Mouse (Mus musculus) ZHBTc4 (cell line): Measurements from ENCODE around the gene Slc22a14.

Source experiments
- DNase-seq: peaks from one replicate; pipeline ENCODE4 v3.0.0-alpha.2; 2011; ENCODE audit warnings: low read depth, low spot score

The Slc22a14 gene

DNA sequence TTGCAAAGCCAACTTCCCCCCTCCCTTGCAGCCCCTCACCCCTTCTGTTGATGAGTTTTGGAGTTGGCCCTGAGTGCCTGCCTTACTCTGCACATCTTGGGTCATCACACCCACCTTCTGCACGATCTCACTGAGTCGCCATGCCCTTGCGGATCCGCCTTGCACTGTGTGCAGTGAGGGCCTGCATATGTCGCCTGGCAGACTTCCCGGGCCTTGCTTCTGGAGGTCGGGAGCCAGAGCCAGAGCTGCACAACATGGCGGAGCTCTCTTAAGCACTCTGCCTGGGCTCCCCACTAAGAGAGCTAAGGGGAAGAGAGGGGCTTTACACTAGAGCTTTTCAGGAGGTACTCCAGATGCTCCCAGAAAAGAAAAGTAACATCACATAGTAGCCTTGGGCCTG is 220.7 kb downstream of the Slc22a14 start:
- no peak for DNase-seq

DNA sequence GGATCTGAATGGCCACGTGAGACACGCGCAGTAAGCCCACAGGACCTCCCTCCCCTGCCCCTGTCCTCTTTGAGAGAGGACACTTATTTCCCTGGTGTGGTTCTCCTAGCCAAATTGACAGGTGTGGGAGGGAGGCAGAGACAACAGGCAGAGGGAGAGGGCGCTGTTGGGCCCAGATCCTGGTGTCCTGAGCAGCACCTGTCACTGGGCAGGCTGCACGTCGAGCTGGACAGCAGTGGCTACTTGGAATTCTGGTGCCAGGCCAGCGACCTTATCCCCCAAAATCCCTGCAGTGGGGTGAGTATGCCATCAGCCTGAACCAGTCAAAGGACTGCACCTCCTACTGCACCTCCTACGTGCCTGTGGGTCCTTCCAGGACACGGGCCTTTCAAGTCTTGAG is 222.0 kb downstream of the Slc22a14 start:
- no peak for DNase-seq

DNA sequence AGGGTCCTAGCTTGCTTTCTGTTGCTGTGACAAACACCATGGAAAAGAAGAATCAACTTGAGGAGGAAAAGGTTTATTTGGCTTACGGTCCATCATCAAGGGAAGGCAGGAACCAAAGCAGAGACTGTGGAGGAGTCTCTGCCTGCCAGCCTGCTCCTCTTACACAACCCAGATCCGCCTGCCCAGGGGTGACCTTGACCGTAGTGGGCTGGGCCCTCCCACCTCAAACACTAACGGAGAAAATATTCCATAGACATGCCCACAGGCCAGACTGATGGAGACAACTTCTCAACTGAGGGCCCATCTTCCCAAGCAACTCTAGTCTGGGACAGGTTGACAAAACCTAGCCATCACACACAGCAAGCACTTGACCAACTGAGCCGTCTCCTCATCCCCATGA is 223.3 kb downstream of the Slc22a14 start:
- DNase-seq, result no peak

- DNase-seq, result no peak
These were observed 226.5 kb downstream of the Slc22a14 start for GRCm38 (mm10) chr9:119138836-119139235.

- DNase-seq, result no peak
These were observed 234.7 kb downstream of the Slc22a14 start for GRCm38 (mm10) chr9:119130692-119131091.

DNA sequence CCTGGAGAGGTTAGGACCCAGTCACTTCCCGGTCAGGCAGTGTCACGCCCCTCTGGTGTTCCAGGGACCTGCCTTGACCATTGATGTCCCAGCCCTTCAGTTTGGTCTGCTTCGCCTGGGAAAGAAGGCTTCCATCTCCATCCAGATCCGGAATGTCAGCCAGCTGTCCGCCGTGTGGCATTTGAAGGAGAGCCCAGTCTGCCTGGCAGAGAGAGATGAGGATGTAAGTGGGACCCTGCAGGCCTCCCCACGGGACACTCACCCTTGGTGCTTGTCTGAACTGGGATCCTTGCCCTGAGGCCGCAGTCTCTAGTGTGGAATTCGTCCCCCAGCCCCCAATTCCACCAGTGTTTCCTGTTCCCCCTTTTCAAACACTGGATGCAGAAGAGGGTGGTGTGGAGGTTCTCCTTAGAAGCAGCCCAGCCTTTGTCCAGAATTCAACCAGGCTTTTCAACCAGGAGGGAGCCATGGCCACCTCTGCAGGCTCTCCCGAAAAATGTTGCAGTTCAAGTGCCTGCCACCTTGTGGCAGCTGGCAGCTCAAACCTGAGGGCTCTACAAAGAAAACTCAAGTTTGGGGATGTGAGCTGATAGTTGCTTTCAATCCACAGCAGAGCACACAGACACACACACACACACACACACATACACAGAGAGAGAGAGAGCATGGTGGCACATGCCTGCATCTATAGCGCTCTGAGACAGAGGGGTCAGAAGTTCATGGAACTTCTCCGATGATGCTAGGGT is 236.7 kb downstream of the Slc22a14 start:
- DNase-seq, result no peak

- DNase-seq, result no peak
These were observed 242.6 kb downstream of the Slc22a14 start for GRCm38 (mm10) chr9:119122596-119123369.

DNA sequence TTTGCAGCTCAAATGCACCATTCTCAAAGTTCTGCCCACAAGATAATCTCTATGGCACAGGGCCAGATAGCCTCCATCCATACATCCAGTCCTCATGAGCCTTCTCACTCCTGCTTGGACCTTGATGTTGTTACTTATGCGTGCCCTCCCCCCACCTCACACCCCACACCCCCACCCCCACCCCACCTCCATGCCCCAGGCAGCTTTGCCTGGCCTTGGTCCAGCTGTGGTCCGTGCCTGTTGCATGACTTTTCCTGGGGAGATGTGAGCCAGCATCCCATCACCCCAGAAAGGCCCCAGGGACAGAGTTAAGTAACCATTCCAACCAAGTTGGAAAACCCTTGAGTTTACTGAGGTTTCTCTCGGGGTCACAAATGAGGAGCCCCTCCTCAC is 245.2 kb downstream of the Slc22a14 start:
- no peak for DNase-seq
